Mouse (Mus musculus) macrophage (primary cell): ENCODE results near the gene Acer2. TPM values are rescaled to one million over a fixed set of nuclear protein-coding genes. Genes with fewer than 3 reads are reported as not detected.

Experiments used
- H3K27ac ChIP-seq: fragments of 350-480 bp; formaldehyde crosslinking; 2 replicates; pipeline ENCODE4 v1.9.0; 2021
- H3K36me3 ChIP-seq: fragments of 350-480 bp; formaldehyde crosslinking; 2 replicates; pipeline ENCODE4 v1.9.0; 2021; ENCODE audit errors: inconsistent target
- H3K4me3 ChIP-seq: fragments of 350-480 bp; formaldehyde crosslinking; 2 replicates; pipeline ENCODE4 v1.9.0; 2021; ENCODE audit errors: inconsistent target
- H3K79me2 ChIP-seq: fragments of 350-480 bp; formaldehyde crosslinking; 2 replicates; pipeline ENCODE4 v1.9.0; 2021; ENCODE audit errors: inconsistent target
- WGBS: methylation state at CpG from one replicate; pipeline ENCODE4 v1.1.7; 2026; ENCODE audit warnings: inconsistent platforms; ENCODE audit not compliant: missing documents; 5-methylcytosine and 5-hydroxymethylcytosine counted together
- polyA plus RNA-seq: library from polyadenylated mRNA; stranded (reverse); fragments of 250-400 nt; gene quantifications from 3 replicates; pipeline ENCODE4 v1.2.4, GENCODE M21; 2018; ENCODE audit warnings: inconsistent platforms

The Acer2 gene
- polyA plus RNA-seq, 1 experiment from 2014 or later: 1.2 TPM

DNA sequence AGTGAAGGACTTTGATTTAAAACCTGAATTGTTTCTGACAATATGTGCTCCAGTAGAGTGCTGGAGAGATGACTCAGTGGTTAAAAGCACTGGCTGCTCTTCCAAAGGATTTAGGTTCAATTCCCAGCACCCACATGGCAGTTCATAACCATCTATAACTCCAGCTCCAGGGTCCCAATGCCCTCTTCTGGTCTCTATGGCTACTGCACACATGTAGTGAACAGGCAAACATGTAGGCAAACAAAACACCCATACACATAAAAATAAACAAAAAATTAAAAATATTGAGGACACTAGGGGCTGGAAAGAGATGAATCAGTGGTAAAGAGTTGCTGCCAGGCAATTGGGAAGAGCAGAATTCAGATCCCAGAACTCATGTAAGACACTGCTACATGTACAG, 2.2 kb upstream of the Acer2 start:
- H3K4me3 ChIP-seq: no peak overlapping the region
- no peaks in the 10 kb centered on the region for H3K36me3 ChIP-seq
- no peaks in the 10 kb centered on the region for H3K79me2 ChIP-seq
- H3K27ac ChIP-seq: no peak overlapping the region

DNA sequence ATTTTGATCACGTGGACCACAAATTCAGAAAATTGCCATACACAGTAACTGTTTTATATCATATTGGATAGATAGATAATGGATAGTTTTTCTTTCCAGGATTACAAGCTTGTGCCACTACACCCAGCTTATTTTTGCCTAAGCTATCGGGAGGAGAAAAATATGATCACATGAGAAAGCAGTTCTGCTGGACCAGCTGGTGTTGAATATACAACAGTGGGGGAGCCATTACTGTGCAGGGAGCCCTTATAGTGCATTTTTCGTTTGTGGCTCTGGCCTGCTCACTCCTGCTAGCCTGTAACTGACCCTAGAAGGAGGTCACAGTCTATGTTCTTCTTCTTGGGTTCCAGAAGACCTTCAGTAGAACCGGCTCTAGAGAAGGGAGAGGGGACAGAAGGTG, 1.1 kb upstream of the Acer2 start:
- Histone ChIP-seq H3K27ac (no peak overlapping the region), H3K4me3 (no peak overlapping the region), H3K79me2 (no peaks in the 10 kb centered on the region), H3K36me3 (no peaks in the 10 kb centered on the region)
- 82% methylated on average over 4 of the region's 4 CpGs for WGBS

DNA sequence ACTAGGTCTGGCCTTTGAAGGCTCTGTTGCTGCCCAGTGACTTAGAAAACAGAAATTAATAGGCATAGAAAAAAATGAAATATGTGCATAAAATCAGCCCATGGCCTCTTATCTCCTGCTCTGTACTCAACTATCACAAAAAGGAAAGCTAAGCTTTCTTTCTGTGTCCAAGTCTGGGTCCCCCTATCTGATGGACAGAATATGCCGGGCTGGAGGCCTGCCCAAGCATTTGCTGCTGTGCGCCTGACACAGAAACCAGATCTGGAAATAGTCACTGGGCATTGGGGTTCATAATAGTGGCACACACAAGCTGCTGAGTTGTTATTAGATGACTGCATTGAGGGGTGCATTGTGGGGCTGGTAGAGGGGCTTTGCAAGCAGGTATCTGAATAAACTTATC, 5.3 kb downstream of the Acer2 start:
- no peaks in the 10 kb centered on the region for H3K36me3 ChIP-seq
- 100% methylated on average over 2 of the region's 2 CpGs for WGBS
- no peaks in the 10 kb centered on the region for H3K79me2 ChIP-seq
- H3K27ac ChIP-seq: no peak overlapping the region
- no peak overlapping the region for H3K4me3 ChIP-seq

DNA sequence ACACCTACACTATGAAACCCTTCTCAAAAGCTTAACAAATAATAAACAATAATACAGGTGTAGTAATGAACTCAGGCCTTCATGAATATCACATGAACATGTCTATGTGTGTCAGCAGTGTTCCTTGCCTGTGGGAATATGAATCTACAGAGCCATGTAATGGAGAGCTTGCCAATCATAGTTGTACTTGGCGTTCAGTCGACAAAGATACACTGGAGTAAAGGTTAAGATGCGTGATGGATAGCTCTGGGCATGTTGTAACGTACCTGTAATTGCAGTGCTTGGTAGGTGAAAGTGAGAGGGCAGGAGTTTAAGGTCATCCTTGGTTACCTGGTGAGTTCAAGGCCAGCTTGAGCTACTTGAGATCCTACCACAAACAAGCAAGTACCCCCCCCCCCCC, 7.0 kb downstream of the Acer2 start:
- 87% methylated on average over 4 of the region's 4 CpGs for WGBS
- no peaks in the 10 kb centered on the region for H3K79me2 ChIP-seq
- no peak overlapping the region for H3K27ac ChIP-seq
- H3K4me3 ChIP-seq: no peak overlapping the region
- H3K36me3 ChIP-seq: no peaks in the 10 kb centered on the region

DNA sequence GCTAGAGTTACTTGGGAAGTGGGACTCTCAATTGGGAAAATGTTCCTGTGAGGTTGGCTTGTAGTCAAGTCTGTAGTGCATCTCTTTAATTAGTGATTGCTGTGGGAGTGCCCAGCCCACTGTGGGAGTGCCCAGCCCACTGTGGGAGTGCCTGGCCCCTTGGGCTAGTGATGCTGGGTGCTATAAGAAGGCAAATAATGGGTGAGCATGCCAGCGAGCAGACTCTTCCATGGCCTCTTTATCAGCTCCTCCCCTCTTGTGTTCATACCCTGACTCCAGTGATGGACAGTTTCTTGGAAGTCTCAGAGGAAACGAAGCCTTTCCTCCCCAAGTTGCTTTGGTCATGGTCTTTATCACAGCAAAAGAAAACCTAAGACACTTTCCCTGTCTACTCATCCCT, 8.2 kb downstream of the Acer2 start:
- H3K4me3 ChIP-seq: no peak overlapping the region
- WGBS: 74% methylated on average over 2 of the region's 2 CpGs
- no peaks in the 10 kb centered on the region for H3K79me2 ChIP-seq
- no peak overlapping the region for H3K27ac ChIP-seq
- no peaks in the 10 kb centered on the region for H3K36me3 ChIP-seq

DNA sequence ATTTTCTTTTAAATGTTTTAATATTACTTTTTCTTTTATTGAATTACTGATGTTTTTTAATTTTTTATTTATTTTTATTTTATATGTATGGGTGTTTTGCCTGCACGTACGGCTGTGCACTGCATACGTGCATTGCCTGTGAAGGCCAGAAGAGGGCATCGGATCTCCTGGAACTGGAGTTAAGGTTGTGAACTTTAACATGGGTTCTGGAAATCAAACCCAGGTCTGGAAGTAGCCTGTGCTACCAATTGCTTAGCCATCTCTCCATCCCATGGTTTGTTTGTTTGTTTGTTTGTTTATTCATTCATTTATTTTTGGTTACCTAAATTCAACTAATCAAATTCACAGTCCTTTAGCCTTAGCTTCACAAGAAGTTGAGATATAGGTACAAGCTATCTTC, 10.7 kb downstream of the Acer2 start:
- Histone ChIP-seq H3K4me3 (no peak overlapping the region), H3K27ac (no peak overlapping the region)
- 53% methylated on average over 4 of the region's 4 CpGs for WGBS

DNA sequence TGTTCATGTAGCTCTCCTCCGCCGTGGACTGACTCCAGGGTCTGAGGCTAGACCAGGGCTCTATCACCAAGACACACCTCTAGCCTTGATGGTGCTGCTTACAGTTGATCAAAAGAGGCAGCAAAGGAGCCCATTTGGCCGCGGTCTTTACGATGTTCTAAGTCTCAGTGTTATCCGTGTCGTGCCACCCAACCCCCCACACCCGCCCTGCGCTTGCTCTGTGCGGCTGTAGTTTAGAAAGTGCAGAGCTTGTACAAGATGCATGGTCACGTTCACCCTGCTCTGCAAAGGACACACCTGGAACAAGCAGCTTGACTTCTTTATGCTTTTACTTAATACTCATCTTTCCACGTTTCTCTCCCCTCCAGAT, 11.6 kb downstream of the Acer2 start:
- WGBS: 8% methylated on average over 12 of the region's 12 CpGs
- H3K79me2 ChIP-seq: no peaks in the 10 kb centered on the region
- H3K36me3 ChIP-seq: no peaks in the 10 kb centered on the region
- H3K27ac ChIP-seq: no peak overlapping the region
- H3K4me3 ChIP-seq: peak overlapping the region; percentile 20

More for the DNA sequence above, 10.7 kb downstream of the Acer2 start:
- Histone ChIP-seq H3K79me2 (no peaks in the 10 kb centered on the region), H3K36me3 (no peaks in the 10 kb centered on the region)

DNA sequence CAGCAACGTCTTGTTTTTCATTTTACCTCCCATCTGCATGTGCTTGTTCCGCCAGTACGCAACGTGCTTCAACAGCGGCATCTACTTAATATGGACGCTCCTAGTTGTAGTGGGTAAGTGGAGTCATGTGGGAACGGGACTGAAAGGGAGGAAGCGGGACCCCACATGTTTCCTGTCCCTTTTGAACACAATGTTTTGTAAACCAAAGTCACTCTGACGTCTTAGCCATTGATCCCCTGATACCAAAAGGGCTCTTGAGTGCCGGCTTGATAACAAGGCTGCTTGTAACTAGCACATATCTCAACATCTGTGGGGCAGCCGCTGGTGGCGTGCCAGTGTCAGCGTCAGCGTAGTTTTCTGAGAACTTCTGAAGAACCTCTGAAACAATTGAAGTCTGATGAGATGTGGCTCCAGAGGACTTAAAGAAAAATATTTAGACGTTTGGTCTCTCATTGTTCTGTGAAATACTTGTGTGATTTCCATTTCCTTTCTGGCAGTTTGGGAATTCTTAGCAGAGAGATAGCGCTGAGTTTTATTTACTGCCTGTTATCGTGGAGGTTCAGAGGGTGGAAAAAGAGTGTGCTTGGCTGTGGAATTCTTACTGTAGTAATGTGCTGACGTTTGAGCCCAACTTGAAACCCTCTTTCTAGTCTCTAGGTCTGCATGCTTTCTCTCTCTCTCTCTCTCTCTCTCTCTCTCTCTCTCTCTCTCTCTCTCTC, 12.1 kb downstream of the Acer2 start:
- Histone ChIP-seq H3K36me3 (no peaks in the 10 kb centered on the region), H3K27ac (no peak overlapping the region), H3K4me3 (peak overlapping the region; percentile 20), H3K79me2 (no peaks in the 10 kb centered on the region)
- WGBS: 2% methylated on average over 18 of the region's 18 CpGs

DNA sequence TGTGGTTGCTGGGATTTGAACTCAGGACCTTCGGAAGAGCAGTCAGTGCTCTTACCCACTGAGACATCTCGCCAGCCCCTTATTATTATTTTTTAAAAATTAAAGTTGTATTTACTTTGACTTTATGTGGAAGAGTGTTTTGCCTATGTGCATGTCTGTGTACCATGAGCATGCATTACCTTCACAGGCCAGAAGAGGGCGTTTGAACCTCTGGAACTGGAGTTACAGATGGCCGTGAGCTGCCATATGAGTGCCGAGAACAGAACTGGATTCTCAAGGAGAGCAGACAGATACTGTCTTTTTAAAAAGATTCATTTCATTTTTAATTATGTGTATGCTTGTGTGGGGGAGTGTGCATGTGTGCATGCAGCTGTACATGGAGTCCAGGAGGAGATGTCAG, 13.7 kb downstream of the Acer2 start:
- no peak overlapping the region for H3K27ac ChIP-seq
- 77% methylated on average over 4 of the region's 5 CpGs for WGBS
- H3K36me3 ChIP-seq: no peaks in the 10 kb centered on the region
- H3K4me3 ChIP-seq: no peak overlapping the region
- H3K79me2 ChIP-seq: no peaks in the 10 kb centered on the region

DNA sequence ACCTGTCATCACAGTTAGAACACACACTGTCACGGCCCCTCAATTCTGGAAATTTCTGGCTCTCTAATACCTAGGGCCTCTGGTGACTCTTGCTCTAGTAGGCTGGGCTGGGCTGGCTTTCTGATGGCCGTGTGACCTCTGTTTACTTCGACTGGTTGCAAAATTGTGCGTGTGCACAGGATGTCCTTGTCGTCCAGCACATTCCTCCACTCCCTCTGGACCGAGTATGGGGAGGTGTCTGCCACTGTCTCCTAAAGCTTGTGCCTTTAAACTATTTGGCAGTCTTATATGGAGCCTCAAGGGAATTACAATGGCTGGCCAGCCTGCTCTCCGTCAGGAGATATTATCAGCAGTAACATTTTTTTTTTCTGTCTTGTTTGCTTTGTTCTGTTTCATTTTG, 23.2 kb downstream of the Acer2 start:
- Histone ChIP-seq H3K27ac (no peak overlapping the region), H3K79me2 (no peaks in the 10 kb centered on the region), H3K4me3 (no peak overlapping the region), H3K36me3 (no peaks in the 10 kb centered on the region)
- 87% methylated on average over 7 of the region's 7 CpGs for WGBS

DNA sequence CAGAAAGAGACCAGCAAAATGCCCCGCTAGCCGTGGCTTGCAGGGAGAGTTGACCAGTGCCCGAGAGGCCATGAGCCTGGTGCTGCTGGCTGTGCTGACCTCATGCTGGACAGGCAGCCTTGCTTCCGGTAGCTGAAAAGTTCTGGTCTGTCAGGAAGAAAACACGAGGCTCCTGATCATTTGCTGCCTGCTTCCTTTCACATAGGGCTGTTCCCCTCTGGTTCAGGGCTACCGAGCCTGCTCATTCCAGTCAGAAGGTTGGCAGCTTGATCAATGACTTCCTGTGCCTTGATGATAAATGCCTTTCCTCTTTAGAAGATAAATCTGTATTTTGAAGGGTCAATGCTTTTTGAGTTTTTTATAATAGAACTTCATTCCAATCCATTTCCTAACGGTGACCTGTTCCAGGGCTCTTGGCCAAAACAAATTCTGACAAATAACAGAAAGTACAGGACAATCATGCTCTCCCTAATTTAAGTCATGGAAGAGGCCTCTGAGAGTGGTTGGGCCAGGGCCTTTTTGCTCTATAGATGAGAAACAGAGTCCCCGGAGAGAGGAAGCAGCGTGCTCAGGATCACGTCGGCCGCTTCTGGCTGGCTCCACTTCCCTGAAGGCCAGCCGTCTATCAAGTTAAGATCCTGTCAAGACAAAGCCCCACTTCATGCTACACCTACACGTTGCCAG, 24.7 kb downstream of the Acer2 start:
- 49% methylated on average over 14 of the region's 14 CpGs for WGBS
- H3K27ac ChIP-seq: no peak overlapping the region
- no peaks in the 10 kb centered on the region for H3K36me3 ChIP-seq
- H3K79me2 ChIP-seq: no peaks in the 10 kb centered on the region
- no peak overlapping the region for H3K4me3 ChIP-seq

DNA sequence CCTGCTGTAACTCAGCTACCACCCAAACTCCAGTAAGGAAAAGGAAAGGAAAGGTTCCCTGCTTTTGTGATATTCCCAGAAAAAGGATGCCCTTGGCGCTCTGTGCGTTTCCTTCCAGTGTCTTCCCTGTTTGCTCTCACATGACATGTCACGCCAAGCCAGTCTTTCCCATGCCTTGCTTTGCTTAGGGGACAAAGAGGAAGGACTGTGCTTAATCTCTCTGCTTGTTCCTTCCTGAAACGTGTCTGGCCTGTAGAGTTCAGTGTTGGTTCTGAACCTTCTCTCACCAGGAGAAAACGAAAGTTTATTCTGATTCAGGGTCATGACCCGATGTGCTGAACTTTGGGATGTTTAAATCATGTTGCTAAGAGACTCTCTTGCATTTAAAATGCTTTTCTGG, 28.2 kb downstream of the Acer2 start:
- Histone ChIP-seq H3K79me2 (no peaks in the 10 kb centered on the region), H3K27ac (no peak overlapping the region), H3K4me3 (no peak overlapping the region), H3K36me3 (no peaks in the 10 kb centered on the region)
- 20% methylated on average over 6 of the region's 6 CpGs for WGBS

DNA sequence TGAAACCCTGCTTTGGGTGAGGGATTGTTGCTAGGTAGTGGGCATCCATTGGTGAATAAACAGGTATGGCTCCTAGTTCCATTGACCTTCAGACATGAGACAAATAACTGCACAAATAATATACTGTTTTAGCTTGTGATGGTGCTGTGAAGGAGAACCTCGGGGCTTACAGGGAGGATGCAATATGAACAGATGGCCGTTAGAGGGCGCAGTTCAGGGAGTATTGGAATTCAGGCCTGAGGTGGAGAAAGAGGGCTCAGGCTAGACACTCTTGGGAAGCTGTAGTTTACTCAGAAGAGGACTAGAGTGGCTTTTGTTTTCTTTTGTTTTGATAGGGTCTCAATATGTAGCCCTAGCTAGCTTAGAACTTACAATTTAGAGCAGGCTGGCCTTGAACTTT, 30.8 kb downstream of the Acer2 start:
- no peaks in the 10 kb centered on the region for H3K79me2 ChIP-seq
- H3K27ac ChIP-seq: no peak overlapping the region
- no peak overlapping the region for H3K4me3 ChIP-seq
- no peaks in the 10 kb centered on the region for H3K36me3 ChIP-seq
- WGBS: 50% methylated on average over 3 of the region's 3 CpGs

DNA sequence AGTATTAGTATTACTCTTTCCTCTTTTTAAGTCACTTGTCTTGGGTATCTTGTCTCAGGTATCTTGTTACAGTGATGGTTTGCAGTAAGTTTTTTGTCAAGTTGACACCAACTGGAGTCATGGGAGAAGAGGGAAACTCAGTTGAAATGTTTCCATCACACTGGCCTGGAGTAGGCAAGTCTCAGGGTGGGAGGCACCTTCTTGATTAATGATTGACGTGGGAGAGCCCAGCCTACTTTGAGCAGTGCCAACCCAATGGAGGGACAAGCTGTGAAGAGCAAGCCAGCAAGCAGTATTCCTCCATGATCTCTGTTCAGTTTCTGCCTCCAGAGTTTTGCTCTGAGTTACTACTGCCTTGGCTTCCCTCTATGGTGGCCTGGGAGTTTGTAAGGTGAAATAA, 31.7 kb downstream of the Acer2 start:
- no peak overlapping the region for H3K27ac ChIP-seq
- 100% methylated on average over 1 of the region's 1 CpGs for WGBS
- no peak overlapping the region for H3K4me3 ChIP-seq

DNA sequence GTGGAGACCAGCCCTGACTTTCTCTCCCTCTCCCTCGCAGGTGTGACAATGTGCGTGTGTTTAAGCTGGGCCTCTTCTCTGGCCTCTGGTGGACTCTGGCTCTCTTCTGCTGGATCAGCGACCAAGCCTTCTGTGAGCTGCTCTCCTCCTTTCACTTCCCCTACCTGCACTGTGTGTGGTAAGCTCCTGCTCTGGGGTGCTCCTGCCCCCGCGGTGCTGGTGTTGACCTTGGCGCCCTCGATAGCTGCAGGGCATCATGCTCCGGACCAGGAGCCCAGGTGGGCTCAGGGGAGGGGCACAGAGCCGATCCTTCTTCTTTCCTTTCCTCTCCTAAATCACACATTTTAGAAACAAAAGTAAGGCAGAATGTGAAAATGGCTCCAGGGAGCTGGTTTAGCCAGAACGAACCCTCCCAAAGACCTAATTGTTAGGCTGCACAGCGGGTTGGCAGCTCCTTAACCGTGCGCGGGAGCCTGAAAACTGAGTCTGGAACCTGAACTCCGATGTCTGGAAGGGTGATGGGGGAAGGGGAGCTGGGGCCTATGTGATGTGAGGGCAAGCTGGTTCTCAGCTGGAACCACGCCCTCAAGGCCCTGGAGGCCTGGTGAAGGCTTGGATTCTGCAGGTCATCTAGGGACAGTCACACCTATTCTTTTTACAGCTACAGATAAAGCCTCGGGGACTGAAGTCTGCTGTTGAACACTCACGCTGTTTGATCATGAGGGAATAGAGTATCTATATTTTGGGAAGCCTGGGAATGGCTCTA, 37.6 kb downstream of the Acer2 start:
- Histone ChIP-seq H3K27ac (no peak overlapping the region), H3K4me3 (no peak overlapping the region)

More for the DNA sequence above, 31.7 kb downstream of the Acer2 start:
- Histone ChIP-seq H3K36me3 (no peaks in the 10 kb centered on the region), H3K79me2 (no peaks in the 10 kb centered on the region)

More for the DNA sequence above, 37.6 kb downstream of the Acer2 start:
- no peaks in the 10 kb centered on the region for H3K79me2 ChIP-seq
- WGBS: 82% methylated on average over 17 of the region's 18 CpGs
- H3K36me3 ChIP-seq: no peaks in the 10 kb centered on the region
